Mouse (Mus musculus): ENCODE measurements around the gene Commd8. TPM values are rescaled to one million over a fixed set of nuclear protein-coding genes. Genes with fewer than 3 reads are reported as not detected.
A peak's percentile ranks its signal among the peaks of the same experiment; 100 is the strongest.

Commd8 gene
- polyA plus RNA-seq, 2 experiments, result 59.3 to 152 TPM

- WGBS, result 89% methylated on average over 5 of the region's 5 CpGs
- no peak overlapping the region for H3K4me2 ChIP-seq (replicated peaks; ENCODE audit: low read depth, low read length, severe bottlenecking)
- no peak overlapping the region for H3K4me3 ChIP-seq (replicated peaks; ENCODE audit: low read length)
These were observed 37.3 kb upstream of the Commd8 start for GRCm38 (mm10) chr5:72205271-72205670.

GRCm38 (mm10) chr5:72204507-72204906, 36.5 kb upstream of the Commd8 start:
- WGBS, result 80% methylated on average over 2 of the region's 2 CpGs
- no peak overlapping the region for H3K9ac ChIP-seq (ENCODE audit: low read depth, low read length, severe bottlenecking)
- DNase-seq (ENCODE audit: low spot score), result no peak

More at GRCm38 (mm10) chr5:72205271-72205670, 37.3 kb upstream of the Commd8 start:
- Histone ChIP-seq H3K27ac (replicated peaks; ENCODE audit: low read depth, low read length) (no peak overlapping the region), H3K36me3 (ENCODE audit: control insufficient read depth, insufficient read depth, low read length) (no peaks in the 10 kb centered on the region), H3K4me1 (ENCODE audit: control insufficient read depth, insufficient read depth, low read length) (no peaks in the 10 kb centered on the region; the same call in 1 of the 2 replicates), H3K9ac (ENCODE audit: low read depth, low read length, severe bottlenecking) (no peak overlapping the region), H3K9me3 (ENCODE audit: control insufficient read depth, low read length) (no peaks in the 10 kb centered on the region), H3K27me3 (ENCODE audit: control insufficient read depth, insufficient read depth, low read length) (no peaks in the 10 kb centered on the region)
- TF ChIP-seq POLR2A (IDR thresholded peaks at IDR 0.05; ENCODE audit: borderline replicate concordance, extremely low read depth, insufficient read depth, insufficient read length), result no peak
- ATAC-seq (ENCODE audit: low FRiP score, low read depth) (no peak), DNase-seq (ENCODE audit: low spot score) (no peak)

GRCm38 (mm10) chr5:72203734-72204073, 35.7 kb upstream of the Commd8 start:
- H3K4me3 ChIP-seq (replicated peaks; ENCODE audit: low read length), result peak overlapping the region; percentile 66
- peak overlapping the region; percentile 51 for H3K9ac ChIP-seq (ENCODE audit: low read depth, low read length, severe bottlenecking)
- 4% methylated on average over 10 of the region's 10 CpGs for WGBS
- ATAC-seq (ENCODE audit: low FRiP score, low read depth) (no peak), DNase-seq (ENCODE audit: low spot score) (peak; percentile 27)
- no peak for TF ChIP-seq POLR2A (IDR thresholded peaks at IDR 0.05; ENCODE audit: borderline replicate concordance, extremely low read depth, insufficient read depth, insufficient read length)
- no peaks in the 10 kb centered on the region for H3K36me3 ChIP-seq (ENCODE audit: control insufficient read depth, insufficient read depth, low read length)
- no peaks in the 10 kb centered on the region; the same call in 1 of the 2 replicates for H3K4me1 ChIP-seq (ENCODE audit: control insufficient read depth, insufficient read depth, low read length)
- H3K9me3 ChIP-seq (ENCODE audit: control insufficient read depth, low read length), result no peaks in the 10 kb centered on the region
- peak overlapping the region; percentile 85 for H3K4me2 ChIP-seq (replicated peaks; ENCODE audit: low read depth, low read length, severe bottlenecking)
- no peaks in the 10 kb centered on the region for H3K27me3 ChIP-seq (ENCODE audit: control insufficient read depth, insufficient read depth, low read length)
- H3K27ac ChIP-seq (replicated peaks; ENCODE audit: low read depth, low read length), result no peak overlapping the region

More at GRCm38 (mm10) chr5:72204507-72204906, 36.5 kb upstream of the Commd8 start:
- Histone ChIP-seq H3K4me3 (replicated peaks; ENCODE audit: low read length) (no peak overlapping the region), H3K36me3 (ENCODE audit: control insufficient read depth, insufficient read depth, low read length) (no peaks in the 10 kb centered on the region), H3K4me1 (ENCODE audit: control insufficient read depth, insufficient read depth, low read length) (no peaks in the 10 kb centered on the region; the same call in 1 of the 2 replicates), H3K27ac (replicated peaks; ENCODE audit: low read depth, low read length) (no peak overlapping the region), H3K9me3 (ENCODE audit: control insufficient read depth, low read length) (no peaks in the 10 kb centered on the region), H3K27me3 (ENCODE audit: control insufficient read depth, insufficient read depth, low read length) (no peaks in the 10 kb centered on the region), H3K4me2 (replicated peaks; ENCODE audit: low read depth, low read length, severe bottlenecking) (0 out of 2 replicates have a peak overlapping the region, but pooled peaks have one; percentile 85)
- no peak for ATAC-seq (ENCODE audit: low FRiP score, low read depth)
- no peak for TF ChIP-seq POLR2A (IDR thresholded peaks at IDR 0.05; ENCODE audit: borderline replicate concordance, extremely low read depth, insufficient read depth, insufficient read length)

GRCm38 (mm10) chr5:72203028-72203733, 35.2 kb upstream of the Commd8 start:
- peak overlapping the region; percentile 85 for H3K4me2 ChIP-seq (replicated peaks; ENCODE audit: low read depth, low read length, severe bottlenecking)
- H3K27me3 ChIP-seq (ENCODE audit: control insufficient read depth, insufficient read depth, low read length), result no peaks in the 10 kb centered on the region
- TF ChIP-seq POLR2A (IDR thresholded peaks at IDR 0.05; ENCODE audit: borderline replicate concordance, extremely low read depth, insufficient read depth, insufficient read length), result peak; percentile 94; the same call in 1 of the 2 replicates
- DNase-seq (ENCODE audit: low spot score), result peak; percentile 88
- H3K4me1 ChIP-seq (ENCODE audit: control insufficient read depth, insufficient read depth, low read length), result no peaks in the 10 kb centered on the region; the same call in 1 of the 2 replicates
- H3K4me3 ChIP-seq (replicated peaks; ENCODE audit: low read length), result peak overlapping the region; percentile 66
- H3K36me3 ChIP-seq (ENCODE audit: control insufficient read depth, insufficient read depth, low read length), result no peaks in the 10 kb centered on the region
- H3K27ac ChIP-seq (replicated peaks; ENCODE audit: low read depth, low read length), result no peak overlapping the region
- peak; percentile 97 for ATAC-seq (ENCODE audit: low FRiP score, low read depth)
- H3K9ac ChIP-seq (ENCODE audit: low read depth, low read length, severe bottlenecking), result peak overlapping the region; percentile 51
- WGBS, result under 1% methylated on average over 31 of the region's 32 CpGs
- H3K9me3 ChIP-seq (ENCODE audit: control insufficient read depth, low read length), result no peaks in the 10 kb centered on the region

- WGBS, result 56% methylated on average over 10 of the region's 10 CpGs
- no peaks in the 10 kb centered on the region for H3K36me3 ChIP-seq (ENCODE audit: control insufficient read depth, insufficient read depth, low read length)
- H3K9me3 ChIP-seq (ENCODE audit: control insufficient read depth, low read length), result no peaks in the 10 kb centered on the region
- ATAC-seq (ENCODE audit: low FRiP score, low read depth), result no peak
- TF ChIP-seq POLR2A (IDR thresholded peaks at IDR 0.05; ENCODE audit: borderline replicate concordance, extremely low read depth, insufficient read depth, insufficient read length), result no peak
- H3K27ac ChIP-seq (replicated peaks; ENCODE audit: low read depth, low read length), result no peak overlapping the region
- no peaks in the 10 kb centered on the region; the same call in 1 of the 2 replicates for H3K4me1 ChIP-seq (ENCODE audit: control insufficient read depth, insufficient read depth, low read length)
- no peaks in the 10 kb centered on the region for H3K27me3 ChIP-seq (ENCODE audit: control insufficient read depth, insufficient read depth, low read length)
- DNase-seq (ENCODE audit: low spot score), result no peak
- H3K4me2 ChIP-seq (replicated peaks; ENCODE audit: low read depth, low read length, severe bottlenecking), result no peak overlapping the region
- H3K9ac ChIP-seq (ENCODE audit: low read depth, low read length, severe bottlenecking), result no peak overlapping the region
- no peak overlapping the region for H3K4me3 ChIP-seq (replicated peaks; ENCODE audit: low read length)
These were observed 34.0 kb upstream of the Commd8 start for GRCm38 (mm10) chr5:72202016-72202415.

All from limb, embryonic 14.5 days (tissue).